Mouse (Mus musculus): ENCODE measurements around the gene Slfn2. TPM values are rescaled to one million over a fixed set of nuclear protein-coding genes. Genes with fewer than 3 reads are reported as not detected.

Gene Slfn2
- polyA plus RNA-seq, 1 experiment from 2014 or later, result 1.6 TPM

- no peak overlapping the region for H3K4me3 ChIP-seq
- ATAC-seq (ENCODE audit: low FRiP score, low read depth), result no peak
- no peaks in the 10 kb centered on the region for H3K27me3 ChIP-seq (replicated peaks)
- H3K36me3 ChIP-seq, result no peaks in the 10 kb centered on the region
- WGBS, result 88% methylated on average over 9 of the region's 9 CpGs
- H3K4me2 ChIP-seq (replicated peaks), result no peak overlapping the region
- no peaks in the 10 kb centered on the region for H3K4me1 ChIP-seq
- no peak overlapping the region for H3K9ac ChIP-seq
- no peaks in the 10 kb centered on the region for H3K9me3 ChIP-seq
- H3K27ac ChIP-seq, result no peak overlapping the region
Measured at GRCm38 (mm10) chr11:83079487-83080199, 14.7 kb downstream of the Slfn2 start.

GRCm38 (mm10) chr11:83082741-83083473 lies 18.0 kb downstream of the Slfn2 start:
- H3K4me3 ChIP-seq, result no peak overlapping the region
- H3K4me1 ChIP-seq, result no peaks in the 10 kb centered on the region
- ATAC-seq (ENCODE audit: low FRiP score, low read depth), result no peak
- H3K9me3 ChIP-seq, result no peaks in the 10 kb centered on the region
- no peak overlapping the region for H3K27ac ChIP-seq
- H3K4me2 ChIP-seq (replicated peaks), result no peak overlapping the region
- no peak overlapping the region for H3K9ac ChIP-seq
- H3K27me3 ChIP-seq (replicated peaks), result no peaks in the 10 kb centered on the region
- no peaks in the 10 kb centered on the region for H3K36me3 ChIP-seq
- WGBS, result 51% methylated on average over 7 of the region's 7 CpGs

- Histone ChIP-seq H3K27me3 (replicated peaks) (no peaks in the 10 kb centered on the region), H3K27ac (no peak overlapping the region), H3K4me1 (no peaks in the 10 kb centered on the region), H3K9ac (no peak overlapping the region), H3K36me3 (no peaks in the 10 kb centered on the region), H3K4me3 (no peak overlapping the region), H3K9me3 (no peaks in the 10 kb centered on the region), H3K4me2 (replicated peaks) (no peak overlapping the region)
- WGBS, result 89% methylated on average over 2 of the region's 2 CpGs
- no peak for ATAC-seq (ENCODE audit: low FRiP score, low read depth)
Measured at GRCm38 (mm10) chr11:83084161-83084560, 19.2 kb downstream of the Slfn2 start.

GRCm38 (mm10) chr11:83084761-83085160 lies 19.8 kb downstream of the Slfn2 start:
- Histone ChIP-seq H3K27me3 (replicated peaks) (no peaks in the 10 kb centered on the region), H3K4me1 (no peaks in the 10 kb centered on the region), H3K9me3 (no peaks in the 10 kb centered on the region), H3K4me2 (replicated peaks) (no peak overlapping the region), H3K9ac (no peak overlapping the region), H3K36me3 (no peaks in the 10 kb centered on the region), H3K4me3 (no peak overlapping the region), H3K27ac (no peak overlapping the region)
- 84% methylated on average over 10 of the region's 10 CpGs for WGBS
- no peak for ATAC-seq (ENCODE audit: low FRiP score, low read depth)

- no peak for ATAC-seq (ENCODE audit: low FRiP score, low read depth)
- WGBS, result 42% methylated on average over 2 of the region's 2 CpGs
- no peak overlapping the region for H3K4me2 ChIP-seq (replicated peaks)
Measured at GRCm38 (mm10) chr11:83115138-83115537, 50.2 kb downstream of the Slfn2 start.

GRCm38 (mm10) chr11:83116597-83117227 lies 51.8 kb downstream of the Slfn2 start, which contains the start of gene Slfn1:
TSS of gene Slfn1 (plus strand) at chr11:83116849.
- H3K27ac ChIP-seq, result no peak within 1 kb of the TSS
- WGBS, result 88% methylated on average over 13 of the region's 13 CpGs
- H3K4me1 ChIP-seq, result no peaks in the 10 kb centered on the region
- H3K9ac ChIP-seq, result no peak within 1 kb of the TSS
- H3K9me3 ChIP-seq, result no peaks in the 10 kb centered on the region
- no peak within 1 kb of the TSS for H3K4me2 ChIP-seq (replicated peaks)
- no peaks in the 10 kb centered on the region for H3K36me3 ChIP-seq
- no peak for ATAC-seq (ENCODE audit: low FRiP score, low read depth)
- H3K4me3 ChIP-seq, result no peak within 1 kb of the TSS
- no peaks in the 10 kb centered on the region for H3K27me3 ChIP-seq (replicated peaks)

More at GRCm38 (mm10) chr11:83115138-83115537, 50.2 kb downstream of the Slfn2 start:
- H3K27ac ChIP-seq, result no peak overlapping the region
- H3K36me3 ChIP-seq, result no peaks in the 10 kb centered on the region
- H3K9me3 ChIP-seq, result no peaks in the 10 kb centered on the region
- no peak overlapping the region for H3K9ac ChIP-seq
- no peak overlapping the region for H3K4me3 ChIP-seq
- H3K27me3 ChIP-seq (replicated peaks), result no peaks in the 10 kb centered on the region
- H3K4me1 ChIP-seq, result no peaks in the 10 kb centered on the region

GRCm38 (mm10) chr11:83118056-83118455 lies 53.1 kb downstream of the Slfn2 start:
- Histone ChIP-seq H3K27me3 (replicated peaks) (no peaks in the 10 kb centered on the region), H3K4me3 (no peak overlapping the region), H3K27ac (no peak overlapping the region), H3K9ac (no peak overlapping the region), H3K9me3 (no peaks in the 10 kb centered on the region), H3K4me2 (replicated peaks) (no peak overlapping the region), H3K36me3 (no peaks in the 10 kb centered on the region), H3K4me1 (no peaks in the 10 kb centered on the region)
- 53% methylated on average over 3 of the region's 3 CpGs for WGBS
- ATAC-seq (ENCODE audit: low FRiP score, low read depth), result no peak

Small RNA genes lying within 50 kb of the gene (microRNA-seq; reads per million reads assigned to microRNA genes)
- not detected for gene Gm27598

Other genes with a start within 250 kb of the Slfn2 start
- 8.1 and 10.7 TPM in 2 replicates for gene Rffl, start 193.9 kb upstream of the Slfn2 start, polyA plus RNA-seq (2016; fragmentation: Nextera tagmentation; extraction: Ambion mirVana)
- gene Rad51d, start 174.5 kb upstream of the Slfn2 start, polyA plus RNA-seq (2016; fragmentation: Nextera tagmentation; extraction: Ambion mirVana), result 12.6 and 13.5 TPM in 2 replicates
- gene Fndc8, start 173.0 kb upstream of the Slfn2 start, polyA plus RNA-seq (2016; fragmentation: Nextera tagmentation; extraction: Ambion mirVana), result 0.39 and 0.54 TPM in 2 replicates
- gene Nle1, start 156.7 kb upstream of the Slfn2 start, polyA plus RNA-seq (2016; fragmentation: Nextera tagmentation; extraction: Ambion mirVana), result 29.6 and 31.5 TPM in 2 replicates
- 5.4 TPM in 2 replicates for gene Unc45b, start 154.6 kb upstream of the Slfn2 start, polyA plus RNA-seq (2016; fragmentation: Nextera tagmentation; extraction: Ambion mirVana)
- 0.59 and 1.6 TPM in 2 replicates for gene Slfn5, start 113.8 kb upstream of the Slfn2 start, polyA plus RNA-seq (2016; fragmentation: Nextera tagmentation; extraction: Ambion mirVana)
- 7.4 and 8.2 TPM in 2 replicates for gene Slfn9, start 73.3 kb upstream of the Slfn2 start, polyA plus RNA-seq (2016; fragmentation: Nextera tagmentation; extraction: Ambion mirVana)
- 0.27 TPM in 1 of 2 replicates, not detected in the other for gene Slfn8, start 44.3 kb upstream of the Slfn2 start, polyA plus RNA-seq (2016; fragmentation: Nextera tagmentation; extraction: Ambion mirVana)
- gene Slfn1, start 51.7 kb downstream of the Slfn2 start, polyA plus RNA-seq (2016; fragmentation: Nextera tagmentation; extraction: Ambion mirVana), result not detected in 2 replicates
- gene Slfn4, start 110.1 kb downstream of the Slfn2 start, polyA plus RNA-seq (2016; fragmentation: Nextera tagmentation; extraction: Ambion mirVana), result not detected in 2 replicates
- 0.16 and 0.22 TPM in 2 replicates for gene Slfn3, start 126.2 kb downstream of the Slfn2 start, polyA plus RNA-seq (2016; fragmentation: Nextera tagmentation; extraction: Ambion mirVana)
- gene Slfn14, start 221.6 kb downstream of the Slfn2 start, polyA plus RNA-seq (2016; fragmentation: Nextera tagmentation; extraction: Ambion mirVana), result 0.72 and 0.77 TPM in 2 replicates
- 108 and 118 TPM in 2 replicates for gene Ap2b1, start 233.9 kb downstream of the Slfn2 start, polyA plus RNA-seq (2016; fragmentation: Nextera tagmentation; extraction: Ambion mirVana)
- 16.3 and 16.7 TPM in 2 replicates for gene Pex12, start 237.5 kb downstream of the Slfn2 start, polyA plus RNA-seq (2016; fragmentation: Nextera tagmentation; extraction: Ambion mirVana)